Mouse (Mus musculus): ENCODE data around the gene Hmgcl. TPM values are rescaled to one million over a fixed set of nuclear protein-coding genes. Genes with fewer than 3 reads are reported as not detected.

Hmgcl gene
- polyA plus RNA-seq, 1 experiment from 2014 or later, result 57.6 TPM

DNA sequence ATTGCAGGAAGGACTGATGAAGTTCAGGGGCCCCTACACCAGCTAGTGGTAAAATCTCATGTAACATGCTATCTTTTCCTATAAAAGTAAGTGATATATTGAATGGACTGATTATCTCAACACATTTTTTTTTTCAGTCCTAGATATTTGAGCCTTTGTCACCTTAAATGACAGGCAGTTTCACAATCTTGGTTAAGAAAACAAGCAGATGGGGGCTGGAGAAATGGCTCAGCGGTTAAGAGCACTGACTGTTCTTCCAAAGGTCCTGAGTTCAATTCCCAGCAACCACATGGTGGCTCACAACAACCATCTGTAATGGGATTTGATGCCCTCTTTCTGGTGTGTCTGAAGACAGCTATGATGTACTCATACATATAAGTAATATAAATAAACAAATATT, 24.1 kb upstream of the Hmgcl start:
- no peaks in the 10 kb centered on the region for H3K9me3 ChIP-seq (ENCODE audit: control insufficient read depth, low read length)
- H3K27ac ChIP-seq (replicated peaks; ENCODE audit: low read depth, low read length), result no peak overlapping the region
- H3K4me2 ChIP-seq (ENCODE audit: low read length), result peak overlapping the region; percentile 87
- no peak overlapping the region for H3K4me3 ChIP-seq (replicated peaks; ENCODE audit: low read depth, low read length)
- H3K27me3 ChIP-seq (ENCODE audit: control insufficient read depth, insufficient read depth, low read length), result no peaks in the 10 kb centered on the region
- no peak overlapping the region for H3K9ac ChIP-seq (replicated peaks; ENCODE audit: low read length)
- DNase-seq (no peak), ATAC-seq (ENCODE audit: low FRiP score, low TSS enrichment) (no peak)
- H3K36me3 ChIP-seq (ENCODE audit: control insufficient read depth, insufficient read depth, low read length), result peaks cover 19% of the 10 kb centered on the region
- 100% methylated on average over 1 of the region's 1 CpGs for WGBS
- peaks cover 8% of the 10 kb centered on the region for H3K4me1 ChIP-seq (ENCODE audit: control insufficient read depth, insufficient read depth, low read length)

DNA sequence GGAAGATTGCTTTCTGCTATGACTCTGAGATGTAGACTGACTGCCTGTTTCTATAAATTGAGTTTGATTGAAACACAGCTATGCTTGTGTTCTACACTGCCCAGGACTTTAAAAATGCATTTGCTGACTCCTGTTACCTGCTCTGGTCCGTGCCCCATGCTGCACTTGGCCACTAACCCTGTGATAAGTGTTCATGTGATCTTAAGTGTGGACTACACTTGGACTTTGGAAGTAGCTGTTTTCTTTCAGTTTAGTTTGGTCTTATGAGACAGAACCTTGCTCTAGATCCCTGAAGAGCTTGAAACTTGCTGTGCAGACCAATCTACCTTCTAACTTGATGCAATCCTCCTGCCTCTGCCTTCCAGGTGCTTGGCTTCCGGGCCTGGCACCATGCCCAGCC, 21.8 kb upstream of the Hmgcl start:
- Histone ChIP-seq H3K36me3 (ENCODE audit: control insufficient read depth, insufficient read depth, low read length) (peaks cover 25% of the 10 kb centered on the region), H3K9ac (replicated peaks; ENCODE audit: low read length) (no peak overlapping the region), H3K27ac (replicated peaks; ENCODE audit: low read depth, low read length) (no peak overlapping the region), H3K4me1 (ENCODE audit: control insufficient read depth, insufficient read depth, low read length) (peaks cover 8% of the 10 kb centered on the region), H3K4me2 (ENCODE audit: low read length) (no peak overlapping the region), H3K9me3 (ENCODE audit: control insufficient read depth, low read length) (no peaks in the 10 kb centered on the region), H3K4me3 (replicated peaks; ENCODE audit: low read depth, low read length) (no peak overlapping the region), H3K27me3 (ENCODE audit: control insufficient read depth, insufficient read depth, low read length) (no peaks in the 10 kb centered on the region)
- 92% methylated on average over 2 of the region's 2 CpGs for WGBS
- DNase-seq (no peak), ATAC-seq (ENCODE audit: low FRiP score, low TSS enrichment) (no peak)

DNA sequence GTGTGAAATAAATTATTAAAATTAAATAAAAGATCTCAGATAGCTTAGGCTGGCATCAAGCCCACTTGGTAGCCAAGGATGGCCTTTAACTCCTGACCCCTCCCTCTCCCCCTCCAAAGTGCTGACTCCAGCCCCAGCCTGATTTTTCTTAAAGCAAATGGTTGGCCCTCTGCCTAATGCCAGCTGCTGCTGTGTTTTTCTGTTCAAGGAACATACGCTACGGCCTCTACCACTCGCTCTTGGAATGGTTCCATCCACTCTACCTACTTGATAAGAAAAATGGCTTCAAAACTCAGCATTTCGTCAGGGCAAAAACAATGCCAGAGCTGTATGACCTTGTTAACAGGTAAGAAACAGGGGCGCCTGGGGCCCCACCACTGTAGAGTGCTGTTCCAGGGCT, 20.9 kb upstream of the Hmgcl start:
- H3K9ac ChIP-seq (replicated peaks; ENCODE audit: low read length), result no peak overlapping the region
- H3K27ac ChIP-seq (replicated peaks; ENCODE audit: low read depth, low read length), result no peak overlapping the region
- H3K4me3 ChIP-seq (replicated peaks; ENCODE audit: low read depth, low read length), result no peak overlapping the region
- 93% methylated on average over 5 of the region's 5 CpGs for WGBS
- DNase-seq (no peak), ATAC-seq (ENCODE audit: low FRiP score, low TSS enrichment) (no peak)
- no peak overlapping the region for H3K4me2 ChIP-seq (ENCODE audit: low read length)
- no peaks in the 10 kb centered on the region for H3K27me3 ChIP-seq (ENCODE audit: control insufficient read depth, insufficient read depth, low read length)
- peaks cover 28% of the 10 kb centered on the region for H3K36me3 ChIP-seq (ENCODE audit: control insufficient read depth, insufficient read depth, low read length)
- H3K9me3 ChIP-seq (ENCODE audit: control insufficient read depth, low read length), result no peaks in the 10 kb centered on the region
- peaks cover 8% of the 10 kb centered on the region for H3K4me1 ChIP-seq (ENCODE audit: control insufficient read depth, insufficient read depth, low read length)

DNA sequence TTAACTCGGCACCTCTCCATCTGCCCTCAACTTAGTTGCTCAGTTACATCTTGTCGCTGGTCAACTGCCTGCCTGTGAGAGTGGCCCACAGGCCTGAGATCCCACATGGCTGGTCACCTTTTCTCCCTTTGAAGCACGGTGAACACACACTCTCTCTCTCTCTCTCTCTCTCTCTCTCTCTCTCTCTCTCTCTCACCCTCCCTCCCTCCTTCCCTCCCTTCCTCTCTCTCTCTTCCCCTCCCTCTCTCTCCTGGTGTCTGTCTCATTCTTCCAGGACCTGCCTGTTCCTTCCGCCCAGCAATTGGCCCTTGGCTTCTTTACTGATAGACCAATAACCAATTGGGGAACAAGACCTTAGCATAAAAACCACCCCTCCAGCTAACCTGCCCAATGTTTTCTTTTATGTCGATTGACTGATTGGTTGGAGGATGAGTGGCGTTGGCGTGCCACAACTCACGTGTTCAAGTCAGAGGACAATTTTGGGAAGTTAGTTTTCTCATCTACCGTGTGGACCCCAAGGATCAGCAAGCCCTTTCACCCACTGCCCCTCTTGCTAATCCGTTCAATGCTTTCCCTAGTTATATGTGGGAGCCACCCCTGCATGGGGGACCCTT, 19.9 kb upstream of the Hmgcl start:
- Histone ChIP-seq H3K4me1 (ENCODE audit: control insufficient read depth, insufficient read depth, low read length) (peaks cover 8% of the 10 kb centered on the region), H3K27me3 (ENCODE audit: control insufficient read depth, insufficient read depth, low read length) (no peaks in the 10 kb centered on the region), H3K36me3 (ENCODE audit: control insufficient read depth, insufficient read depth, low read length) (peaks cover 34% of the 10 kb centered on the region), H3K4me3 (replicated peaks; ENCODE audit: low read depth, low read length) (no peak overlapping the region), H3K27ac (replicated peaks; ENCODE audit: low read depth, low read length) (no peak overlapping the region), H3K9me3 (ENCODE audit: control insufficient read depth, low read length) (no peaks in the 10 kb centered on the region), H3K4me2 (ENCODE audit: low read length) (no peak overlapping the region), H3K9ac (replicated peaks; ENCODE audit: low read length) (no peak overlapping the region)
- WGBS, result 90% methylated on average over 10 of the region's 10 CpGs
- no peak for ATAC-seq (ENCODE audit: low FRiP score, low TSS enrichment)
- no peak for DNase-seq

DNA sequence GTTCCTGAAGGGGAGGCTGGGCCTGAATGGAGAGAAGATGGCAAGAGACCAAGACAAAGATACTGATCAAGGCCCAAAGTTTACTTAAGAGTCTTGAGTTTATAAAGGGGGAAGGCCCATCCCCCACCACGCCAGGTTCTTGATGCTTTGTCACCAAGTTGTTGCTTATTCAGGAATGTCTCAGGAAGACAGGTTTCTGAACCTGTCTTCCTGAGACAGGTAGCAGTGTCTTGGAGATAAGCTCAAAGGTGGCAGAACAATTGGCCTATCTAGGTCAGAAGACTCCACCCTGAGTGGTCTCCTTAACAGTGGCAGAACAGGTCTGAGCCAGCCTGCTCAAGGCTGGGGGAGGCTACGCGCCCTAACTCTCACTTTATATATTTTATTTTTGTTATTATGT, 19.4 kb upstream of the Hmgcl start:
- Histone ChIP-seq H3K9me3 (ENCODE audit: control insufficient read depth, low read length) (no peaks in the 10 kb centered on the region), H3K4me1 (ENCODE audit: control insufficient read depth, insufficient read depth, low read length) (peaks cover 5% of the 10 kb centered on the region), H3K4me2 (ENCODE audit: low read length) (no peak overlapping the region), H3K27me3 (ENCODE audit: control insufficient read depth, insufficient read depth, low read length) (no peaks in the 10 kb centered on the region), H3K4me3 (replicated peaks; ENCODE audit: low read depth, low read length) (no peak overlapping the region), H3K9ac (replicated peaks; ENCODE audit: low read length) (no peak overlapping the region), H3K27ac (replicated peaks; ENCODE audit: low read depth, low read length) (no peak overlapping the region), H3K36me3 (ENCODE audit: control insufficient read depth, insufficient read depth, low read length) (peaks cover 35% of the 10 kb centered on the region)
- DNase-seq (no peak), ATAC-seq (ENCODE audit: low FRiP score, low TSS enrichment) (no peak)
- 87% methylated on average over 3 of the region's 3 CpGs for WGBS

DNA sequence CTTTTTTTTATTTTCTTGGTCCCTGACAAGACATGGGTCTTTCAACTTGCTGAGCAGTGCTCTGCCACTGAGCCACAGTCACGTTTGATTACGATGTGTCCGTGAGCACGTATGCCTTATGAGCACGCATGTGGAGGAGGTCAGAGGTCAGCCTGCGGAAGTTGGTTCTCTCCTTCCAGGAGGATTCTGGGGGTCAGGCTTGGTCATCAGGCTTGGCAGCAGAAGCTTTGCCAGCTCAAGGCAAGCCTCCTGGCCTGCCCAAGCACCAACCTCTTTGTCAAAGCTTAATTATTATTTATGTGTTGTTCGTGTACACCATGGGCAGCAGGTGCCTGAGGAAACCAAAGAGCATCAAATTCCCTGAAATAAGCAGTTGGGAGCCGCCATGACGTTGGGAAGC, 17.9 kb upstream of the Hmgcl start:
- no peaks in the 10 kb centered on the region for H3K27me3 ChIP-seq (ENCODE audit: control insufficient read depth, insufficient read depth, low read length)
- DNase-seq, result no peak
- no peak overlapping the region for H3K27ac ChIP-seq (replicated peaks; ENCODE audit: low read depth, low read length)
- 88% methylated on average over 9 of the region's 9 CpGs for WGBS
- no peak overlapping the region for H3K4me2 ChIP-seq (ENCODE audit: low read length)
- H3K4me3 ChIP-seq (replicated peaks; ENCODE audit: low read depth, low read length), result no peak overlapping the region
- no peak for ATAC-seq (ENCODE audit: low FRiP score, low TSS enrichment)
- no peaks in the 10 kb centered on the region for H3K4me1 ChIP-seq (ENCODE audit: control insufficient read depth, insufficient read depth, low read length)
- no peaks in the 10 kb centered on the region for H3K9me3 ChIP-seq (ENCODE audit: control insufficient read depth, low read length)
- H3K9ac ChIP-seq (replicated peaks; ENCODE audit: low read length), result no peak overlapping the region
- peaks cover 38% of the 10 kb centered on the region for H3K36me3 ChIP-seq (ENCODE audit: control insufficient read depth, insufficient read depth, low read length)

DNA sequence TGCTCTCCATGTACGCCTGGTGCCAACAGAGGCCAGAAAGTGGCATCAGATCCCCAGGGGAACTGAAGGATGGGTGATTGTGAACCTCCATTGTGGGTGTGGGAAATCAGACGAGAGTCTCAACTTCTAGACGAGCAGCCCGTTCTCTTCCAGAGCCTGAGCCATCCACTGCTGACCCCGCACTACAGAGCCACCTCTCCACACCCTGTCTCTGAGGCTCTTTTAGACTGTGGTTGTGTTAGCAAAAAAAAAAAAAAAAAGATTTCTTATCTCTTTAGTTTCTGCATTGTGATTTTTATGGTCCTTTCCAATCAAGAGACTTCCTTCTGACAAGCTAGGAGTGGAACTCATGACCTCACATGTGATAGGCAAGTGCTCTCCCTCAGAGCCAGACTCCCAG, 16.8 kb upstream of the Hmgcl start:
- Histone ChIP-seq H3K27ac (replicated peaks; ENCODE audit: low read depth, low read length) (no peak overlapping the region), H3K9ac (replicated peaks; ENCODE audit: low read length) (no peak overlapping the region), H3K4me1 (ENCODE audit: control insufficient read depth, insufficient read depth, low read length) (no peaks in the 10 kb centered on the region), H3K36me3 (ENCODE audit: control insufficient read depth, insufficient read depth, low read length) (peaks cover 43% of the 10 kb centered on the region), H3K27me3 (ENCODE audit: control insufficient read depth, insufficient read depth, low read length) (no peaks in the 10 kb centered on the region), H3K4me2 (ENCODE audit: low read length) (no peak overlapping the region), H3K4me3 (replicated peaks; ENCODE audit: low read depth, low read length) (no peak overlapping the region), H3K9me3 (ENCODE audit: control insufficient read depth, low read length) (no peaks in the 10 kb centered on the region)
- no peak for ATAC-seq (ENCODE audit: low FRiP score, low TSS enrichment)
- DNase-seq, result no peak
- WGBS, result 96% methylated on average over 5 of the region's 5 CpGs

DNA sequence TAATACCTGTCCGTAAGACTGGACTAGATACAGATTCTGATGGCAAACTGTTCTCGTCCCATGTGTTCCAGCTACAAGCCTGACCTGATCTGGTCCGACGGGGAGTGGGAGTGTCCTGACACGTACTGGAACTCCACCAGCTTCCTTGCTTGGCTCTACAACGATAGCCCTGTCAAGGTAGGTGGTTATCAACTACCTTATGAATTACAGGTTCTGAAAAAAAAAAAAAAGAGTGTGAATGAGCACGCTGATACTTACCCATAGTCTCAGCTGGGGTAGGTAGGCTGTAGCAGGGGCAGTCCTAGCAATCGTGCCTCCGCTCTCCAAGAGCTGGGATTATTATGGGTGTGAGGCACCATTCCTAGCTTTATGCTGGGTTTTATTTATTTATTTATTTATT, 16.4 kb upstream of the Hmgcl start:
- H3K36me3 ChIP-seq (ENCODE audit: control insufficient read depth, insufficient read depth, low read length), result peaks cover 47% of the 10 kb centered on the region
- no peak overlapping the region for H3K27ac ChIP-seq (replicated peaks; ENCODE audit: low read depth, low read length)
- H3K9ac ChIP-seq (replicated peaks; ENCODE audit: low read length), result no peak overlapping the region
- H3K4me2 ChIP-seq (ENCODE audit: low read length), result no peak overlapping the region
- no peaks in the 10 kb centered on the region for H3K27me3 ChIP-seq (ENCODE audit: control insufficient read depth, insufficient read depth, low read length)
- no peaks in the 10 kb centered on the region for H3K4me1 ChIP-seq (ENCODE audit: control insufficient read depth, insufficient read depth, low read length)
- WGBS, result 93% methylated on average over 9 of the region's 9 CpGs
- no peaks in the 10 kb centered on the region for H3K9me3 ChIP-seq (ENCODE audit: control insufficient read depth, low read length)
- ATAC-seq (ENCODE audit: low FRiP score, low TSS enrichment) (no peak), DNase-seq (no peak)
- no peak overlapping the region for H3K4me3 ChIP-seq (replicated peaks; ENCODE audit: low read depth, low read length)

DNA sequence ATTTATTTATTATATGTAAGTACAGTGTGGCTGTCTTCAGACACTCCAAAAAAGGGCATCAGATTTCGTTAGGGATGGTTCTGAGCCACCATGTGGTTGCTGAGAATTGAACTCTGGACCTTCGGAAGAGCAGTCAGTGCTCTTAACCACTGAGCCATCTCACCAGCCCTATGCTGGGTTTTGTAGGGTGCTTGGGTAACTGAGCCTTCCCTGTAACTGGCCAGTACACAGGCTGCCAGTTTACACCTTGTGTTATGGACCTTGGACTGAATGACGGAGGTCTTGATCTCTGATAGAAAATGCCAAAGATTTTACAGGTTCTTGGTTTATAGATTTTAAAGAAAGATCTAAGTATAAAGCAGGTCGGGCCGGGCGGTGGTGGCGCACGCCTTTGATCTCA, 16.0 kb upstream of the Hmgcl start:
- peaks cover 50% of the 10 kb centered on the region for H3K36me3 ChIP-seq (ENCODE audit: control insufficient read depth, insufficient read depth, low read length)

More for the DNA sequence above, 16.0 kb upstream of the Hmgcl start:
- Histone ChIP-seq H3K27ac (replicated peaks; ENCODE audit: low read depth, low read length) (no peak overlapping the region), H3K4me2 (ENCODE audit: low read length) (no peak overlapping the region), H3K4me3 (replicated peaks; ENCODE audit: low read depth, low read length) (no peak overlapping the region), H3K9me3 (ENCODE audit: control insufficient read depth, low read length) (no peaks in the 10 kb centered on the region), H3K9ac (replicated peaks; ENCODE audit: low read length) (no peak overlapping the region), H3K27me3 (ENCODE audit: control insufficient read depth, insufficient read depth, low read length) (no peaks in the 10 kb centered on the region), H3K4me1 (ENCODE audit: control insufficient read depth, insufficient read depth, low read length) (no peaks in the 10 kb centered on the region)
- no peak for ATAC-seq (ENCODE audit: low FRiP score, low TSS enrichment)
- WGBS, result 97% methylated on average over 8 of the region's 8 CpGs
- DNase-seq, result no peak
